Mouse (Mus musculus) liver, adult (tissue): Measurements from ENCODE around the gene Ptprn2.

Experiments
- GATA4 ChIP-seq: IDR thresholded peaks from 2 replicates; pipeline ENCODE4 v1.6.1; 2014; ENCODE audit warnings: mild to moderate bottlenecking, low read length; ENCODE audit not compliant: insufficient replicate concordance

The Ptprn2 gene

GRCm38 (mm10) chr12:117149176-117149575, 663.7 kb downstream of the Ptprn2 start:
- no peak for TF ChIP-seq GATA4

- TF ChIP-seq GATA4, result no peak
Measured at GRCm38 (mm10) chr12:117150611-117151395, 665.3 kb downstream of the Ptprn2 start.

GRCm38 (mm10) chr12:117151611-117152010, 666.1 kb downstream of the Ptprn2 start:
- no peak for TF ChIP-seq GATA4

- no peak for TF ChIP-seq GATA4
Measured at GRCm38 (mm10) chr12:117152366-117153165, 667.0 kb downstream of the Ptprn2 start.

GRCm38 (mm10) chr12:117153166-117153480, 667.6 kb downstream of the Ptprn2 start:
- TF ChIP-seq GATA4, result no peak

GRCm38 (mm10) chr12:117153671-117154355, 668.3 kb downstream of the Ptprn2 start:
- no peak for TF ChIP-seq GATA4

- no peak for TF ChIP-seq GATA4
Measured at GRCm38 (mm10) chr12:117154356-117155243, 669.1 kb downstream of the Ptprn2 start.

- TF ChIP-seq GATA4, result no peak
Measured at GRCm38 (mm10) chr12:117155307-117156220, 670.0 kb downstream of the Ptprn2 start.

GRCm38 (mm10) chr12:117156256-117156655, 670.7 kb downstream of the Ptprn2 start:
- no peak for TF ChIP-seq GATA4

GRCm38 (mm10) chr12:117156786-117157185, 671.3 kb downstream of the Ptprn2 start:
- TF ChIP-seq GATA4, result no peak

- TF ChIP-seq GATA4, result no peak
Measured at GRCm38 (mm10) chr12:117157249-117157648, 671.7 kb downstream of the Ptprn2 start.

- no peak for TF ChIP-seq GATA4
Measured at GRCm38 (mm10) chr12:117157660-117158386, 672.3 kb downstream of the Ptprn2 start.

GRCm38 (mm10) chr12:117158950-117159668, 673.6 kb downstream of the Ptprn2 start:
- no peak for TF ChIP-seq GATA4

GRCm38 (mm10) chr12:117159669-117160210, 674.2 kb downstream of the Ptprn2 start:
- no peak for TF ChIP-seq GATA4
